In genomic region chr6:38124207-38124835, GRCm38 (mm10) we compare ENCODE assay signal across 14 mouse cellular contexts. TPM values are rescaled to one million over a fixed set of nuclear protein-coding genes. Genes with fewer than 3 reads are reported as not detected.
DNase-seq lines count a peak whose midpoint lies in the region; ATAC-seq lines count a peak whose summit lies in the region.
"Had no signal": no experiment of that assay in that cellular context is flagged by ENCODE, and none has a peak within 500 bp of the region (broad histone marks: within the 10 kb centered on the region; RNA-seq: fewer than 3 reads in every experiment).

Gene Atp6v0a4 (minus strand): TSS chr6:38124586.

- H3K27me3 ChIP-seq in lung, embryonic 16.5 days (ENCODE audit: control insufficient read depth, insufficient read depth, low read depth, low read length) = no peaks in the 10 kb centered on the region
- H3K27me3 ChIP-seq in limb, embryonic 13.5 days = no peaks in the 10 kb centered on the region
- H3K27me3 ChIP-seq: hindbrain, embryonic 15.5 days; neural tube, embryonic 13.5 days had no signal

- 76% methylated on average over 7 of the region's 7 CpGs for WGBS in lung, embryonic 16.5 days
- 55% methylated on average over 7 of the region's 7 CpGs for WGBS in limb, embryonic 13.5 days

- DNase-seq in lung, postnatal 4 days = no peak
- peak; percentile 98 for DNase-seq in kidney, adult 9 months
- no peak for DNase-seq in embryo, embryonic 10 days (ENCODE audit: low spot score)
- no peak for DNase-seq in ovary, postnatal 36 days (ENCODE audit: low spot score)
- DNase-seq in frontal cortex, adult 2 months (ENCODE audit: extremely low spot score in 1 of 2, low spot score in 1 of 2) = no peak
- DNase-seq: adrenal gland, adult 8-10 months; cerebellum, adult 9-11 months; thymus, adult 2 months had no signal

- peaks cover 8% of the 10 kb centered on the region for H3K4me1 ChIP-seq in lung, embryonic 16.5 days (replicated peaks; ENCODE audit: control insufficient read depth, insufficient read depth, low read length)
- H3K4me1 ChIP-seq in limb, embryonic 13.5 days = peaks cover 15% of the 10 kb centered on the region
- H3K4me1 ChIP-seq: hindbrain, embryonic 15.5 days; neural tube, embryonic 13.5 days had no signal

- H3K27ac ChIP-seq in lung, embryonic 16.5 days (ENCODE audit: low read length) = no peak within 1 kb of the TSS
- H3K27ac ChIP-seq in limb, embryonic 13.5 days = no peak within 1 kb of the TSS; the same call in 1 of the 2 replicates
- H3K27ac ChIP-seq: forebrain, embryonic 10.5 days; hindbrain, embryonic 15.5 days; neural tube, embryonic 13.5 days had no signal

- no peaks in the 10 kb centered on the region for H3K9me3 ChIP-seq in lung, embryonic 16.5 days (ENCODE audit: control insufficient read depth, low read length)
- 0 out of 2 replicates have a peak, but pooled peaks cover 4% of the 10 kb centered on the region for H3K9me3 ChIP-seq in limb, embryonic 13.5 days
- H3K9me3 ChIP-seq: forebrain, embryonic 10.5 days; hindbrain, embryonic 15.5 days; neural tube, embryonic 13.5 days had no signal

- no peak for ATAC-seq in lung, embryonic 16.5 days (ENCODE audit: low read depth)
- 0 out of 2 replicates have a peak, but pooled peaks have one; percentile 10 for ATAC-seq in limb, embryonic 13.5 days (ENCODE audit: low FRiP score, low read depth)
- ATAC-seq: CD4-positive, CD25-positive, alpha-beta regulatory T cell, adult 4 months had no signal

- no peaks in the 10 kb centered on the region for H3K36me3 ChIP-seq in lung, embryonic 16.5 days (ENCODE audit: control insufficient read depth, insufficient read depth, low read length)
- peaks cover 41% of the 10 kb centered on the region for H3K36me3 ChIP-seq in limb, embryonic 13.5 days

- no peak within 1 kb of the TSS for H3K9ac ChIP-seq in lung, embryonic 16.5 days (ENCODE audit: low read length)
- no peak within 1 kb of the TSS for H3K9ac ChIP-seq in limb, embryonic 13.5 days
- H3K9ac ChIP-seq: hindbrain, embryonic 15.5 days; neural tube, embryonic 13.5 days had no signal

- H3K4me2 ChIP-seq in lung, embryonic 16.5 days (ENCODE audit: low read depth, low read length) = no peak within 1 kb of the TSS
- no peak within 1 kb of the TSS for H3K4me2 ChIP-seq in limb, embryonic 13.5 days (replicated peaks)
- H3K4me2 ChIP-seq: hindbrain, embryonic 15.5 days; neural tube, embryonic 13.5 days had no signal

- no peak within 1 kb of the TSS for H3K4me3 ChIP-seq in lung, embryonic 16.5 days (ENCODE audit: low read length)
- H3K4me3 ChIP-seq in limb, embryonic 13.5 days = no peak within 1 kb of the TSS
- H3K4me3 ChIP-seq: forebrain, embryonic 10.5 days; hindbrain, embryonic 15.5 days; neural tube, embryonic 13.5 days had no signal

RNA-seq across cellular contexts. Expression of gene Atp6v0a4, which starts in this region (rescaled TPM):
- 10.5 and 15.8 TPM in 2 replicates for polyA plus RNA-seq in lung, embryonic 16.5 days (2015; fragmentation: Nextera tagmentation; extraction: Ambion mirVana)
- 0.29 and 0.78 TPM in 2 replicates for polyA plus RNA-seq in limb, embryonic 13.5 days (2015; fragmentation: Nextera tagmentation; extraction: Ambion mirVana)
- 0.18 and 0.23 TPM in 2 replicates for polyA plus RNA-seq in frontal cortex, adult 2 months (2012; rRNA removed)
- polyA plus RNA-seq: CD4-positive, CD25-positive, alpha-beta regulatory T cell, adult 4 months; forebrain, embryonic 10.5 days had no signal

Comparison
In these comparisons a context has a peak if more than half of its experiments do, and no peak if none do; other contexts are left out.
1. Peak in ATAC-seq in limb, embryonic 13.5 days; RNA of the gene not detected or under 1 TPM.